Mouse (Mus musculus): ENCODE results near the gene Dnlz.

DNA sequence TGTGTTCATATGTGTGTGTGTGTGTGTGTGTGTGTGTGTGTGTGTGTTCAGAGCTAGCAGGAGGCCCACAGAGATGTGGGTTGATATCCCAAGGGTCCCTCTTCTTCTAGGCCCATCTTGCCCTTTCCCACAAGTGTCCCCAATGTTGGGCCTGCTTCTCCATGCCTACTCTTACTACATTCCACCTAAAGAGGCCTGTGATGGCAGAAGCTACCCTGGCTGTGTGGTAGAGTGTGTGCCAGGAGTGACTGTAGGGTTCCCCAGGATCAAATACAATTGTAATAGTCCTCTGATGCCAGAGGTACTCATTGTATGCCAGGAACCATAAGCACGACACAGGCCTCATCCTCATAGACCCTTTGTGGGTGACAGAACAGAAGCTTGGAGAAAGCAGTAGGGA, 38.5 kb downstream of the Dnlz start:
- TF ChIP-seq CTCF (IDR thresholded peaks at IDR 0.05; ENCODE audit: low read depth, low read length) (no peak), POLR2A (IDR thresholded peaks at IDR 0.05; ENCODE audit: borderline replicate concordance, low read depth, low read length) (no peak)

All from bone marrow macrophage, adult 2 months (primary cell).